Mouse (Mus musculus): ENCODE measurements around the gene Adam19. TPM values are rescaled to one million over a fixed set of nuclear protein-coding genes. Genes with fewer than 3 reads are reported as not detected.

The Adam19 gene
- polyA plus RNA-seq, 1 experiment from 2014 or later = 6.5 TPM

- ATAC-seq (replicated peaks; ENCODE audit: low FRiP score, low read depth) (peak; percentile 3; the same call in 1 of the 2 replicates), DNase-seq (ENCODE audit: low spot score) (peak; percentile 48)
- peaks cover 12% of the 10 kb centered on the region for H3K4me1 ChIP-seq (replicated peaks; ENCODE audit: insufficient read depth, low read length)
- H3K27me3 ChIP-seq (ENCODE audit: insufficient read depth, low read length) = no peaks in the 10 kb centered on the region
- 19% methylated on average over 8 of the region's 8 CpGs for WGBS
- H3K9ac ChIP-seq (ENCODE audit: low read depth, low read length) = no peak overlapping the region
- no peaks in the 10 kb centered on the region for H3K36me3 ChIP-seq (ENCODE audit: insufficient read depth, low read length)
- peak overlapping the region; percentile 78 for H3K27ac ChIP-seq
- TF ChIP-seq CTCF (IDR thresholded peaks at IDR 0.05; ENCODE audit: low read depth) = no peak
- no peak overlapping the region for H3K4me2 ChIP-seq (ENCODE audit: low read length)
- H3K4me3 ChIP-seq (replicated peaks; ENCODE audit: low read depth, low read length) = no peak overlapping the region
- no peaks in the 10 kb centered on the region for H3K9me3 ChIP-seq (replicated peaks; ENCODE audit: low read length)
These were observed 9.0 kb downstream of the Adam19 start for GRCm38 (mm10) chr11:46064767-46065166.

DNA sequence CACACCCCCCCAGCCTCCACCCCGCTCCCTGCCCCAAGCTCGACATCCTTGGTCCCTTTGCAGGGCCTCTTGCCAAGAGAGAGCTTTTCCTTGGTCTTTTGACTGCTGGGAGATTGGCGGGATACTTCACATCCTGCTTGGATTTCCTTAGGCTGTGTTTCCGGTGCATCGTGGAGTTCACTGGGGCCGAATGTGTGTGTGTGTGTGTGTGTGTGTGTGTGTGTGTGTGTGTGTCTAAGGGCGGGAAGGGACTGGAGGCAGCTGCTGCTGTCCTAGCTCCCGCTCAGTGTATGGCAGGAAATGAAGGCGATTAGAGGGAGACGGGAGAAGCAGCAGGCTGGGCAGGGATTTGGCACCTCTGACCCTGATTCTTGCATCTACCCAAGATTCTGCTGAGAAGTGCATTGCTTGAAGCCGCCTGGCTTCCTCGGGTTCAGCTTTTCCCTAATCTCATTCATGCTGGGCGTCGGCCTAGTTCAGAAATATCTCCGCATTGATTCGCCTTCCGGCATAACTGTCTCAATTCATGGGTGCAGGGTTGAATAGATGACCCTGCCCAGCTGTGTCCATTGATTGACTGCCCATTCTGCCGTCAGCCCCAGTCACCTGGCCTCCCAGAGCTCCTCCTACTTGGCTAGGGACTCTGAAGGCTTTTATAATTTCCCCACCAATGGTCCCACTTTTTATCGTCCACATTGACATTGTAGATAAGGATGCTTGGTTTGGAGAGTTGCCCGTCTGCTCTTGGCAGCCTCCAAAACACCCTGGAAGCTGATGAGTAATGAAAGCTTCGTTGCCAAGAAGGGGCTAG is 9.6 kb downstream of the Adam19 start:
- Histone ChIP-seq H3K36me3 (ENCODE audit: insufficient read depth, low read length) (no peaks in the 10 kb centered on the region), H3K27ac (peak overlapping the region; percentile 78), H3K4me1 (replicated peaks; ENCODE audit: insufficient read depth, low read length) (peaks cover 16% of the 10 kb centered on the region), H3K4me3 (replicated peaks; ENCODE audit: low read depth, low read length) (no peak overlapping the region), H3K9ac (ENCODE audit: low read depth, low read length) (no peak overlapping the region), H3K9me3 (replicated peaks; ENCODE audit: low read length) (no peaks in the 10 kb centered on the region), H3K4me2 (ENCODE audit: low read length) (no peak overlapping the region), H3K27me3 (ENCODE audit: insufficient read depth, low read length) (no peaks in the 10 kb centered on the region)
- 34% methylated on average over 21 of the region's 21 CpGs for WGBS
- DNase-seq (ENCODE audit: low spot score) = peak; percentile 88
- 0 out of 2 replicates have a peak, but pooled peaks have one; percentile 6 for TF ChIP-seq CTCF (IDR thresholded peaks at IDR 0.05; ENCODE audit: low read depth)
- peak; percentile 84 for ATAC-seq (replicated peaks; ENCODE audit: low FRiP score, low read depth)

DNA sequence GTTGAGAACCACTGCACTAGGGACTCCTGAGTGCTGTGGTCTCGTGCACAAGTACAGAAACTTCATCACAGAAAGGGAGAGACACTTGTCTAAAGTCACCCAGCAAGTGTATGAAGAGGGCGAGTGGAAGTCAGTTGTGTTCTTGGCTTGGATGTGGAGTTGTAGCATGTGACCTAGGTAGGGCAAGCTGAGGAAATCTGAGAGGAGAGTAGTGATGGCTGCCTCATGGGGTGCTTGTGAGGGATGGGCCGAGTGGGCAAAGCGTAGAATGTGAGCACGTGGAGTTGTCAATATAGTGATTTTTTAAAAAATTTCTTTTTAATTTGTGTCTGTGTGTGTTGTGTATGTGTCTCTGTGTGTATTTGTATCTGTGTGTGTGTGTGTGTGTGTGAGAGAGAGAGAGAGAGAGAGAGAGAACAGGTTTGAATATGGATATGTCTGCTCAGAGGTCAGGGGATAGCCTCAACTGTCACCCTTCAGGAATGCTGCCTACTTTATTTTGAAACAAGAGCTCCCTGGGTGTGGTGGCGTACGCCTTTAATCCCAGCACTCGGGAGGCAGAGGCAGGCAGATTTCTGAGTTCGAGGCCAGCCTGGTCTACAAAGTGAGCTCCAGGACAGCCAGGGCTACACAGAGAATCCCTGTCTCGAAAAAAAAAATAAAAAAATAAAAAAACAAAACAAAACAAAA is 11.7 kb downstream of the Adam19 start:
- no peak overlapping the region for H3K4me2 ChIP-seq (ENCODE audit: low read length)
- H3K9ac ChIP-seq (ENCODE audit: low read depth, low read length) = no peak overlapping the region
- no peak overlapping the region for H3K27ac ChIP-seq
- H3K4me3 ChIP-seq (replicated peaks; ENCODE audit: low read depth, low read length) = no peak overlapping the region
- 90% methylated on average over 10 of the region's 10 CpGs for WGBS
- no peaks in the 10 kb centered on the region for H3K27me3 ChIP-seq (ENCODE audit: insufficient read depth, low read length)
- no peak for ATAC-seq (replicated peaks; ENCODE audit: low FRiP score, low read depth)
- H3K36me3 ChIP-seq (ENCODE audit: insufficient read depth, low read length) = no peaks in the 10 kb centered on the region
- peaks cover 18% of the 10 kb centered on the region for H3K4me1 ChIP-seq (replicated peaks; ENCODE audit: insufficient read depth, low read length)
- no peaks in the 10 kb centered on the region for H3K9me3 ChIP-seq (replicated peaks; ENCODE audit: low read length)
- TF ChIP-seq CTCF (IDR thresholded peaks at IDR 0.05; ENCODE audit: low read depth) = no peak
- no peak for DNase-seq (ENCODE audit: low spot score)

GRCm38 (mm10) chr11:46068756-46069407 is 13.1 kb downstream of the Adam19 start:
- no peaks in the 10 kb centered on the region for H3K36me3 ChIP-seq (ENCODE audit: insufficient read depth, low read length)
- peak overlapping the region; percentile 87 for H3K27ac ChIP-seq
- H3K27me3 ChIP-seq (ENCODE audit: insufficient read depth, low read length) = no peaks in the 10 kb centered on the region
- H3K9ac ChIP-seq (ENCODE audit: low read depth, low read length) = 0 out of 2 replicates have a peak overlapping the region, but pooled peaks have one; percentile 28
- TF ChIP-seq CTCF (IDR thresholded peaks at IDR 0.05; ENCODE audit: low read depth) = no peak
- no peak overlapping the region for H3K4me3 ChIP-seq (replicated peaks; ENCODE audit: low read depth, low read length)
- H3K4me1 ChIP-seq (replicated peaks; ENCODE audit: insufficient read depth, low read length) = peaks cover 21% of the 10 kb centered on the region
- WGBS = 18% methylated on average over 12 of the region's 12 CpGs
- DNase-seq (ENCODE audit: low spot score) (peak; percentile 34), ATAC-seq (replicated peaks; ENCODE audit: low FRiP score, low read depth) (no peak)
- H3K4me2 ChIP-seq (ENCODE audit: low read length) = no peak overlapping the region
- H3K9me3 ChIP-seq (replicated peaks; ENCODE audit: low read length) = no peaks in the 10 kb centered on the region

DNA sequence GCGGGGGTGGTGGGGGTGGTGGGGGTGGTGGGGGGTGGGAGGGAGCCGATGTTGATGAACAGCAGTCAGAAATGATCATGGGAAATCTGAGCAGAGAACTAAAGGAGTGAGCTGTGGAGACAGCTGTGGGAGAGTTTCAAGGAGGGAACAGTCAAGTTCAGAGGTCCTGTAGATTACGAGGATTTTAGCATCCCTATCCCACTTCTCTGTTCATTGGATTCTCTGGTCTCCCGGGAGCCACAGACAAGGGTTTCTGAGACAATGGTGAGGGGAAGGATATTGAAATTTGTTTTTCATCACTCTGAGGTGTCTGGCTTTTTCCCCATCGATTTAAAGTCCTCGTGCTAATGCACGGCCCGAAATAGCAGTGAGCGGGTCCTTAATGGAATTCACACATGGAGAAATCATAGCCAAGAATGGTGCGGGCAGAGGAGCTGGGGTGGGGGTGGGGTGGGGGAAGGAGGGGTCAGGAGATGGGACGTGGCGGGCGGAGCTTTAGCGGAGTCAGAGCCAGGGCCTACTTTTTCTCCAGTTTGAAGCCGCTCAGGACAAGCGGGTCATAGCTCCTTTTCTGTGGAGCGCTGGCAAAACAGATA is 13.7 kb downstream of the Adam19 start:
- ATAC-seq (replicated peaks; ENCODE audit: low FRiP score, low read depth) (peak; percentile 19; the same call in 1 of the 2 replicates), DNase-seq (ENCODE audit: low spot score) (peak; percentile 81)
- WGBS = 21% methylated on average over 17 of the region's 17 CpGs
- no peak overlapping the region for H3K4me3 ChIP-seq (replicated peaks; ENCODE audit: low read depth, low read length)
- H3K4me2 ChIP-seq (ENCODE audit: low read length) = no peak overlapping the region
- H3K36me3 ChIP-seq (ENCODE audit: insufficient read depth, low read length) = no peaks in the 10 kb centered on the region
- H3K9ac ChIP-seq (ENCODE audit: low read depth, low read length) = no peak overlapping the region
- no peaks in the 10 kb centered on the region for H3K9me3 ChIP-seq (replicated peaks; ENCODE audit: low read length)
- no peak for TF ChIP-seq CTCF (IDR thresholded peaks at IDR 0.05; ENCODE audit: low read depth)
- H3K27me3 ChIP-seq (ENCODE audit: insufficient read depth, low read length) = no peaks in the 10 kb centered on the region
- H3K27ac ChIP-seq = peak overlapping the region; percentile 87
- peaks cover 21% of the 10 kb centered on the region for H3K4me1 ChIP-seq (replicated peaks; ENCODE audit: insufficient read depth, low read length)

DNA sequence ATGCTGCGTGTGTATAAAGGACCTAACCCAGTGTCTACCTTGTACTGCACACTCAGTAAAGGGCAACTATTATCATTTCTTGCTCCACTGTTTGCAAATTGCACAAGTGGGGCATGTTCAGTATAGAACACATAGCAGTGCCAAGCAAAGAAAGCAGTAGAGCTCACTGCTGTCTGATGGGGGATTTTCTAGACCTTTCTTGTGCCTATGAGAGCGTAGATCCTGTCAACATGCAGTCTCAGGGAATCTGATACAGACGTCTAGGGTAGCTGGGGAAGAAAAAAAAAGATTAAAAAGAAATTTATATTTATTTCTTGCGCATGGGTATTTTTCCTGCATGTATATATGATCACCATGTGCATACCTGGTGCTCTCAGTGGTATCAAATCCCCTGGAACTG is 14.4 kb downstream of the Adam19 start:
- no peaks in the 10 kb centered on the region for H3K9me3 ChIP-seq (replicated peaks; ENCODE audit: low read length)
- H3K27ac ChIP-seq = 0 out of 2 replicates have a peak overlapping the region, but pooled peaks have one; percentile 87
- no peak overlapping the region for H3K4me2 ChIP-seq (ENCODE audit: low read length)
- H3K27me3 ChIP-seq (ENCODE audit: insufficient read depth, low read length) = no peaks in the 10 kb centered on the region
- no peak for DNase-seq (ENCODE audit: low spot score)
- H3K4me3 ChIP-seq (replicated peaks; ENCODE audit: low read depth, low read length) = no peak overlapping the region
- no peak for TF ChIP-seq CTCF (IDR thresholded peaks at IDR 0.05; ENCODE audit: low read depth)
- no peak overlapping the region for H3K9ac ChIP-seq (ENCODE audit: low read depth, low read length)
- ATAC-seq (replicated peaks; ENCODE audit: low FRiP score, low read depth) = no peak
- H3K36me3 ChIP-seq (ENCODE audit: insufficient read depth, low read length) = no peaks in the 10 kb centered on the region
- peaks cover 16% of the 10 kb centered on the region for H3K4me1 ChIP-seq (replicated peaks; ENCODE audit: insufficient read depth, low read length)
- 76% methylated on average over 4 of the region's 4 CpGs for WGBS
